17 mouse cellular contexts compared by ENCODE assay signal in genomic region chr8:91352598-91352997, GRCm38 (mm10). TPM values are rescaled to one million over a fixed set of nuclear protein-coding genes. Genes with fewer than 3 reads are reported as not detected.
A peak's percentile ranks its signal among the peaks of the same experiment; 100 is the strongest.
DNase-seq lines count a peak whose midpoint lies in the region; ATAC-seq and TF ChIP-seq lines count a peak whose summit lies in the region.
"Had no signal": no experiment of that assay in that cellular context is flagged by ENCODE, and none has a peak within 500 bp of the region (broad histone marks: within the 10 kb centered on the region; RNA-seq: fewer than 3 reads in every experiment).

No protein-coding gene starts in this region.

- no peak for TF ChIP-seq RAD21 in MEL (IDR thresholded peaks at IDR 0.05; ENCODE audit: low read depth, low read length)

- peaks cover 3% of the 10 kb centered on the region; the same call in 1 of the 2 replicates for H3K79me2 ChIP-seq in MEL (ENCODE audit: control insufficient read depth, insufficient read depth, low read length, poor library complexity)

- peak; percentile 75 for ATAC-seq in liver, embryonic 13.5 days (ENCODE audit: low read depth)
- ATAC-seq in megakaryocyte progenitor cell, adult 5-6 weeks (replicated peaks; ENCODE audit: poor library complexity): peak; percentile 62
- ATAC-seq in stomach, postnatal 0 days (ENCODE audit: low FRiP score, low TSS enrichment): no peak
- ATAC-seq: forebrain, embryonic 16.5 days had no signal

- no peak for TF ChIP-seq CTCF in MEL (IDR thresholded peaks at IDR 0.05 in 2 of 3, conservative IDR thresholded peaks at IDR 0.05 in 1 of 3; ENCODE audit: control insufficient read depth in 1 of 3, insufficient read depth in 1 of 3, low read depth in 2 of 3, low read length in 3 of 3, poor library complexity in 1 of 3, severe bottlenecking in 1 of 3)
- TF ChIP-seq CTCF in stomach, postnatal 0 days (IDR thresholded peaks at IDR 0.05; ENCODE audit: low read depth): no peak

- H3K4me3 ChIP-seq in MEL (ENCODE audit: control insufficient read depth in 1 of 2, insufficient read depth in 1 of 2, low read depth in 2 of 2, low read length in 2 of 2): no peak overlapping the region
- no peak overlapping the region for H3K4me3 ChIP-seq in liver, embryonic 13.5 days (replicated peaks)
- no peak overlapping the region for H3K4me3 ChIP-seq in stomach, postnatal 0 days (ENCODE audit: low read depth, low read length)
- H3K4me3 ChIP-seq: embryonic facial prominence, embryonic 12.5 days; forebrain, embryonic 12.5 days; heart, embryonic 13.5 days; hindbrain, embryonic 15.5 days had no signal

- WGBS in liver, embryonic 13.5 days (ENCODE audit: insufficient replicate concordance): 41% methylated on average over 3 of the region's 3 CpGs
- WGBS in stomach, postnatal 0 days: 97% methylated on average over 3 of the region's 3 CpGs

- no peak overlapping the region for H3K4me2 ChIP-seq in liver, embryonic 13.5 days
- no peak overlapping the region for H3K4me2 ChIP-seq in stomach, postnatal 0 days (replicated peaks; ENCODE audit: low read depth)
- H3K4me2 ChIP-seq: embryonic facial prominence, embryonic 12.5 days; forebrain, embryonic 12.5 days; heart, embryonic 13.5 days; hindbrain, embryonic 15.5 days had no signal

- H3K9me3 ChIP-seq in MEL (replicated peaks; ENCODE audit: insufficient read depth, low read length): no peaks in the 10 kb centered on the region
- no peaks in the 10 kb centered on the region for H3K9me3 ChIP-seq in liver, embryonic 13.5 days (replicated peaks)
- H3K9me3 ChIP-seq in stomach, postnatal 0 days (ENCODE audit: control insufficient read depth, low read length): no peaks in the 10 kb centered on the region
- H3K9me3 ChIP-seq: embryonic facial prominence, embryonic 12.5 days; forebrain, embryonic 12.5 days; heart, embryonic 13.5 days; hindbrain, embryonic 15.5 days had no signal

- H3K27me3 ChIP-seq in MEL (ENCODE audit: control insufficient read depth in 1 of 2, insufficient read depth in 2 of 2, low read length in 2 of 2): no peaks in the 10 kb centered on the region
- no peaks in the 10 kb centered on the region for H3K27me3 ChIP-seq in liver, embryonic 13.5 days
- H3K27me3 ChIP-seq in stomach, postnatal 0 days (ENCODE audit: control insufficient read depth, insufficient read depth, low read length): no peaks in the 10 kb centered on the region
- H3K27me3 ChIP-seq: embryonic facial prominence, embryonic 12.5 days; forebrain, embryonic 12.5 days; heart, embryonic 13.5 days; hindbrain, embryonic 15.5 days had no signal

- H3K36me3 ChIP-seq in MEL (ENCODE audit: control insufficient read depth in 1 of 2, insufficient read depth in 2 of 2, low read length in 2 of 2): peaks cover 0 to 9% of the 10 kb centered on the region in 2 experiments; a peak in 3 of 4 replicates
- H3K36me3 ChIP-seq in liver, embryonic 13.5 days: peaks cover 6% of the 10 kb centered on the region; the same call in 1 of the 2 replicates
- H3K36me3 ChIP-seq in stomach, postnatal 0 days (ENCODE audit: control insufficient read depth, insufficient read depth, low read length): no peaks in the 10 kb centered on the region
- H3K36me3 ChIP-seq: embryonic facial prominence, embryonic 12.5 days; forebrain, embryonic 12.5 days; hindbrain, embryonic 15.5 days had no signal

- no peak overlapping the region for H3K9ac ChIP-seq in MEL (ENCODE audit: control insufficient read depth, low read depth, low read length, poor library complexity, severe bottlenecking)
- no peak overlapping the region for H3K9ac ChIP-seq in liver, embryonic 13.5 days
- no peak overlapping the region for H3K9ac ChIP-seq in stomach, postnatal 0 days (ENCODE audit: low read length)
- H3K9ac ChIP-seq: embryonic facial prominence, embryonic 12.5 days; forebrain, embryonic 12.5 days; heart, embryonic 13.5 days; hindbrain, embryonic 15.5 days had no signal

- H3K27ac ChIP-seq in MEL (ENCODE audit: control insufficient read depth, low read depth, low read length): no peak overlapping the region
- no peak overlapping the region for H3K27ac ChIP-seq in liver, embryonic 13.5 days
- no peak overlapping the region for H3K27ac ChIP-seq in stomach, postnatal 0 days (replicated peaks)
- H3K27ac ChIP-seq: embryonic facial prominence, embryonic 12.5 days; forebrain, embryonic 12.5 days; heart, embryonic 13.5 days; hindbrain, embryonic 15.5 days had no signal

- no peak for TF ChIP-seq POLR2A in MEL (IDR thresholded peaks at IDR 0.05; ENCODE audit: control insufficient read depth in 1 of 2, insufficient read depth in 1 of 2, low read depth in 1 of 2, low read length in 2 of 2, poor library complexity in 1 of 2)

- no peak for TF ChIP-seq EP300 in MEL (IDR thresholded peaks at IDR 0.05; ENCODE audit: low read depth in 1 of 2, low read length in 2 of 2)
- TF ChIP-seq EP300 in stomach, postnatal 0 days (optimal IDR thresholded peaks at IDR 0.05): no peak

- DNase-seq in MEL (ENCODE audit: low read depth, low spot score): peak; percentile 55
- peak; percentile 25 for DNase-seq in MEL-GATA-1-ER (ENCODE audit: extremely low read depth, low read depth)
- DNase-seq in liver, embryonic 13.5 days: no peak
- no peak for DNase-seq in cerebellum, adult 11-12 months
- no peak for DNase-seq in kidney, adult 18-20 months
- no peak for DNase-seq in stomach, postnatal 0 days (ENCODE audit: low spot score)
- DNase-seq: adrenal gland, postnatal 14 days; cerebellum, adult 8-10 months; cerebellum, postnatal 14 days; gastrocnemius, postnatal 14 days; heart, postnatal 36 days had no signal

- peaks cover 3 to 19% of the 10 kb centered on the region in 2 experiments for H3K4me1 ChIP-seq in MEL (ENCODE audit: control insufficient read depth in 1 of 2, insufficient read depth in 2 of 2, low read length in 2 of 2)
- H3K4me1 ChIP-seq in liver, embryonic 13.5 days (replicated peaks): peaks cover 60% of the 10 kb centered on the region
- peaks cover 2% of the 10 kb centered on the region; the same call in 1 of the 2 replicates for H3K4me1 ChIP-seq in stomach, postnatal 0 days (replicated peaks; ENCODE audit: control insufficient read depth, insufficient read depth)

TF ChIP-seq in MEL, 35 proteins besides CTCF, POLR2A, EP300 and RAD21:
- TF ChIP-seq GATA1 (IDR thresholded peaks at IDR 0.05; ENCODE audit: low read depth, low read length) (no peak), UBTF (IDR thresholded peaks at IDR 0.05; ENCODE audit: borderline replicate concordance, insufficient read depth, low read depth, low read length) (no peak), SIN3A (IDR thresholded peaks at IDR 0.05; ENCODE audit: low read length) (0 out of 2 replicates have a peak, but pooled peaks have one; percentile 27)

RNA-seq across cellular contexts. Expression of gene Fto, which starts 39.3 kb away (rescaled TPM):
- total RNA-seq in MEL (2012; rRNA removed): 13.5 TPM in 2 replicates
- polyA plus RNA-seq in MEL (2012; ENCODE audit: insufficient read depth in 1 of 2, insufficient read length in 2 of 2, low read depth in 1 of 2, low replicate concordance in 2 of 2, missing spikeins in 1 of 2): 10 to 100 TPM in 1 of 2 experiments, not detected in 1; 41.1 TPM
- polyA plus RNA-seq in liver, embryonic 13.5 days (2015; fragmentation: Nextera tagmentation; extraction: Ambion mirVana): 16.4 and 20.8 TPM in 2 replicates
- 50.0 and 54.6 TPM in 2 replicates for total RNA-seq in megakaryocyte progenitor cell, adult 5-6 weeks (2015)
- total RNA-seq in megakaryocyte progenitor cell, adult 5-6 weeks (2017): 26.4 and 34.7 TPM in 2 replicates
- 25.7 and 29.2 TPM in 2 replicates for polyA plus RNA-seq in stomach, postnatal 0 days (2015; fragmentation: Nextera tagmentation; extraction: Ambion mirVana)

RNA-seq across cellular contexts. Expression of gene Rpgrip1l, which starts 39.5 kb away (rescaled TPM):
- total RNA-seq in MEL (2012; rRNA removed): 2.1 and 2.9 TPM in 2 replicates
- polyA plus RNA-seq in MEL (2012; ENCODE audit: insufficient read depth in 1 of 2, insufficient read length in 2 of 2, low read depth in 1 of 2, low replicate concordance in 2 of 2, missing spikeins in 1 of 2): 1 to 10 TPM in 1 of 2 experiments, not detected in 1; 3.9 TPM
- polyA plus RNA-seq in liver, embryonic 13.5 days (2015; fragmentation: Nextera tagmentation; extraction: Ambion mirVana): 4.2 and 4.8 TPM in 2 replicates
- total RNA-seq in megakaryocyte progenitor cell, adult 5-6 weeks (2015): 10.1 and 13.6 TPM in 2 replicates
- total RNA-seq in megakaryocyte progenitor cell, adult 5-6 weeks (2017): 11.6 and 14.6 TPM in 2 replicates
- 4.4 and 5.5 TPM in 2 replicates for polyA plus RNA-seq in stomach, postnatal 0 days (2015; fragmentation: Nextera tagmentation; extraction: Ambion mirVana)

Comparison
In these comparisons a context has a peak if more than half of its experiments do, and no peak if none do; other contexts are left out.
1. DNase-seq: peak in MEL (single experiment) and MEL-GATA-1-ER (single experiment); none in liver, embryonic 13.5 days (single experiment), cerebellum, adult 11-12 months (single experiment), kidney, adult 18-20 months (single experiment) and stomach, postnatal 0 days (single experiment).